Mouse (Mus musculus) bone marrow, adult 2 months (tissue): ENCODE results near the gene Rnf128. TPM values are rescaled to one million over a fixed set of nuclear protein-coding genes. Genes with fewer than 3 reads are reported as not detected.
A peak's percentile ranks its signal among the peaks of the same experiment; 100 is the strongest.

Experiments
- H3K27ac ChIP-seq: fragments of 200-500 bp; 2 replicates; pipeline ENCODE4 v1.5.1; 2012; ENCODE audit warnings: low read depth, mild to moderate bottlenecking, control low read depth, inconsistent platforms, low read length; ENCODE audit not compliant: control insufficient read depth, poor library complexity, insufficient read depth
- H3K4me1 ChIP-seq: fragments of 200-500 bp; 2 replicates; pipeline ENCODE4 v1.6.1; 2011; ENCODE audit warnings: low read length; ENCODE audit not compliant: control insufficient read depth, insufficient read depth
- H3K4me3 ChIP-seq: fragments of 200-500 bp; replicated peaks from 2 replicates; pipeline ENCODE3; 2011; ENCODE audit warnings: mild to moderate bottlenecking, low read depth, low read length, control low read depth; ENCODE audit not compliant: control insufficient read depth
- CTCF ChIP-seq: fragments of 200-500 bp; IDR thresholded peaks from 2 replicates; pipeline ENCODE4 v1.5.1; 2011; ENCODE audit warnings: low read length, control low read depth; ENCODE audit not compliant: control insufficient read depth, insufficient read depth
- POLR2A ChIP-seq: fragments of 200-500 bp; IDR thresholded peaks from 2 replicates; pipeline ENCODE4 v1.6.1; 2011; ENCODE audit warnings: low read depth, mild to moderate bottlenecking, control low read depth, low read length, borderline replicate concordance; ENCODE audit not compliant: control insufficient read depth
- WGBS: fragments of 180-500 bp; shearing (Covaris S2); methylation state at CpG from one replicate; pipeline ENCODE4 v1.1.7; 2018; 5-methylcytosine and 5-hydroxymethylcytosine counted together
- polyA plus RNA-seq: library from polyadenylated mRNA; stranded (reverse); fragments of >200 nt; gene quantifications from 2 replicates; pipeline ENCODE4 v1.2.4, GENCODE M21; 2011; ENCODE audit warnings: low replicate concordance; ENCODE audit not compliant: missing spikeins, insufficient read depth, insufficient read length

Gene Rnf128
- polyA plus RNA-seq, 1 experiment = 2.5 TPM

DNA sequence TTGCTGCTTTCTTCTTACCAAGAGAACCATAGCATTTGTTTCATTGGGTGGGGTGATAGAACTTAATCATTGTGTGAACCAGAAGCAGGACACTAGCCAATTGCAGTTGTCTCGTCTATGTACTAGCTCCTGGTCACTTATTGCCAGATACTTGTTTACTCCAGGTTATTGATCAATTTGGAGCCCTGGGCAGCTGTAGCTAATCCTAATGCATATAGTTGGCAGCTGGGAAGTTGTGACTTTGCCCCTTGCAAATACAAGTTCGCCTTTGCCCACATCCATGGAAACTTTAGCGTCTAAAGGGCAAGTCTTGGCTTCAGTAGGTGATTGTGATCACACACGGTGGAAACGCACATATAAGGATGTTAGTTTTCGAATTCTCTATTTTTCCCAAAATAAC, 33.3 kb downstream of the Rnf128 start:
- 76% methylated on average over 6 of the region's 6 CpGs for WGBS

DNA sequence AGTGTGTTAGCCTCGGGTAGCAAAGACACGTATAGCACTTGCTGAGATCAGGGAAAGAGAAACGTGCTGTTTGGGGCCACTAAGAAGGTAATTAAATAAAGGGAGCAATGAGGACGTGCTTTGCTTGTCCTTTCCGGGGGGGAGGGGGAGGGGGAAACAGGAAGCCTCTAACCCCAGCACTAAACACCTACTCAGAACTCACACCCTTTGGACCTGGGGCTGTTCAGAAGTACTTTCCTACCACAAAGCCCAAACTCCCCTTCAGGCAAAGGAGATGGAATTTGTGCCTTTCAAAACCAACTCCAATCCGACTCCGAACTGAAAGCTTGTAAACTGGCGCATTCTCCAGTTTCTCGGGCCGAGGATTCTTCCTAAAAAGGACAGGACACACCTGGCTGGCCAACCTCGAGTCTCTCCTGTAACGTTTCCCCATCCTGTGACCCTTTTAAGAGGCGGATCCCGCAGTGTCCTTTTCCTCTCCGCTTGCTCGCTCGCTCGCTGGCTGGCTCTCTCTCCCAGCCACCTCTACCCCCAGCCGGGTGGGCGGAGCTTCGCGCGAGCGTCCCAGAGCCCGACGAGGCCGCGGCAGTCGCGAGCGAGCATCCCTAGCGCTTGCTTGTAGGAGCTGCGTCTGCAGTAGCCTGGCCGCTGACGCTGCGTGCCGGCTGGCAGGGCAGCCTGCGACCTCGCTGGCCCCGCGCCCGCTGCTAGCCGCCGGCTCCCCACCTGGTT, 47.1 kb downstream of the Rnf128 start:
- Histone ChIP-seq H3K27ac (no peak overlapping the region; the same call in 1 of the 2 replicates), H3K4me1 (no peaks in the 10 kb centered on the region), H3K4me3 (peak overlapping the region; percentile 74)
- TF ChIP-seq CTCF = no peak
- no peak for TF ChIP-seq POLR2A
- 14% methylated on average over 44 of the region's 44 CpGs for WGBS

More for the DNA sequence above, 33.3 kb downstream of the Rnf128 start:
- Histone ChIP-seq H3K4me3 (no peak overlapping the region), H3K27ac (no peak overlapping the region), H3K4me1 (no peaks in the 10 kb centered on the region)
- TF ChIP-seq CTCF (no peak), POLR2A (no peak)

DNA sequence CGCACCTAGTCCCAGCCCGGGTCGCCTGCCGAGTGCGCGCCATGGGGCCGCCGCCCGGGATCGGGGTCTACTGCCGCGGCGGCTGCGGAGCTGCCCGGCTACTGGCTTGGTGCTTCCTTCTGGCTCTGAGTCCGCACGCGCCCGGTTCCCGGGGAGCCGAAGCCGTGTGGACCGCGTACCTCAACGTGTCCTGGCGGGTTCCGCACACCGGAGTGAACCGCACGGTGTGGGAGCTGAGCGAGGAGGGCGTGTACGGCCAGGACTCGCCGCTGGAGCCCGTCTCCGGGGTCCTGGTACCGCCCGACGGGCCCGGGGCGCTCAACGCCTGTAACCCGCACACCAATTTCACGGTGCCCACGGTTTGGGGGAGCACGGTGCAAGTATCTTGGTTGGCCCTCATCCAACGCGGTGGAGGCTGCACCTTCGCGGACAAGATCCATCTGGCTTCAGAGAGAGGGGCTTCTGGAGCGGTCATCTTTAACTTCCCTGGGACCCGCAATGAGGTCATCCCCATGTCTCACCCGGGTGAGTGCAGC, 47.7 kb downstream of the Rnf128 start:
- Histone ChIP-seq H3K4me1 (no peaks in the 10 kb centered on the region), H3K27ac (no peak overlapping the region; the same call in 1 of the 2 replicates), H3K4me3 (peak overlapping the region; percentile 74)
- no peak for TF ChIP-seq POLR2A
- no peak for TF ChIP-seq CTCF
- 27% methylated on average over 54 of the region's 54 CpGs for WGBS

DNA sequence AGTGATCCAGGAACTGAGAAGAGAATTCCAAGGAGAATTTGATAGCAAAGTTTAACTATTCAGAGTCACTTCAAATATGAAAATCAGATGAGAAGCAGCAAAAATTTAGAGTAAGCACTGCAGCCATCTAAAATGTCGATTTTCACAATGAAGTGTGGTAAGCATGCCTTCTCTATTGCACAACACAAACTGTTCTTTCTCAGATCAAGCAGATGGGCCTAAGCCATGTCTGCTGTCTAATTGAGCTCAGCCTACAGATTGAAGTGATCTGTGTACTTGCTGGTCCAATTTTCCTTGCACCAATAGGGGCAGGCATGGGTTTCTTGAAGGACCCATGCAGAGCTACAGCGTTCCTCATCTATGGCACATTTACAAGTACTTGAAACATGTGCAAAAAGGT, 51.6 kb downstream of the Rnf128 start:
- H3K4me1 ChIP-seq = no peaks in the 10 kb centered on the region
- no peak overlapping the region for H3K4me3 ChIP-seq
- TF ChIP-seq POLR2A (no peak), CTCF (no peak)
- WGBS = 54% methylated on average over 2 of the region's 2 CpGs
- no peak overlapping the region for H3K27ac ChIP-seq

DNA sequence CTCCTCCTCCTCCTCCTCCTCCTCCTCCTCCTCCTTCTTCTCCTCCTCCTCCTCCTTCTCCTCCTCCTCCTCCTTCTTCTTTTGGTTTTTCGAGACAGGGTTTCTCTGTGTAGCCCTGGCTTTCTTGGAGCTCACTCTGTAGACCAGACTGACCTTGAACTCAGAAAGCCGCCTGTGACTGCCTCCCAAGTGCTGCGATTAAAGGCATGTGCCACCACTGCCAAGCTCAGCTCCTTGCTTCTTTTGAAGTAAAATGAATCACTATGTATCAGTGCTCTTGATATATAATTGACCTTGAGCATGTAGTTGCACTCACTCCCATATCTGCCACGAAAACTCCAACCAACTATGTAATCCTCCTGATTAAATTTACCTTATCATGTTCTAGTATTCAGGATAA, 59.0 kb downstream of the Rnf128 start:
- TF ChIP-seq POLR2A (no peak), CTCF (no peak)
- Histone ChIP-seq H3K4me3 (no peak overlapping the region), H3K4me1 (no peaks in the 10 kb centered on the region), H3K27ac (no peak overlapping the region)
- WGBS = 81% methylated on average over 3 of the region's 4 CpGs

DNA sequence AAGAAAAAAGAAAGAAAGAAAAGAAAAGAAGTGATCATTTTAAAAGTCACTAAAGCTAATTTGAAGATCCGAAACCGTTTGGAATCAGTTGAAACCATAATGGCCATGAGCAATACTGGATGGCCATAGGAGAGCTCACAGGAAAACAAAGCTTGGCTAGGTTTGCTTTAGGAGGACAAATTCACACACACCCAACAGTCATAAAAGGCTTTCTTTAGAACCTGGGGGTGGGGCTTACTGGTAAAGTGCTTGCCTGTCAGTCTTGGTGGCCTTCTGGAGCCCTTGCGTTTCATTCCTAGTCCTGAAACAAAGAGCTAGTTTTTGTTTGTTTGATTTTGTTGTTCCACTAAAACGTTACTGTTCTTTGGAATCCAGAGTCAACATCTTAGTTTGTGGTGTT, 71.6 kb downstream of the Rnf128 start:
- H3K4me1 ChIP-seq = no peaks in the 10 kb centered on the region
- TF ChIP-seq CTCF (no peak), POLR2A (no peak)
- H3K4me3 ChIP-seq = no peak overlapping the region
- no peak overlapping the region for H3K27ac ChIP-seq
- 80% methylated on average over 4 of the region's 4 CpGs for WGBS

DNA sequence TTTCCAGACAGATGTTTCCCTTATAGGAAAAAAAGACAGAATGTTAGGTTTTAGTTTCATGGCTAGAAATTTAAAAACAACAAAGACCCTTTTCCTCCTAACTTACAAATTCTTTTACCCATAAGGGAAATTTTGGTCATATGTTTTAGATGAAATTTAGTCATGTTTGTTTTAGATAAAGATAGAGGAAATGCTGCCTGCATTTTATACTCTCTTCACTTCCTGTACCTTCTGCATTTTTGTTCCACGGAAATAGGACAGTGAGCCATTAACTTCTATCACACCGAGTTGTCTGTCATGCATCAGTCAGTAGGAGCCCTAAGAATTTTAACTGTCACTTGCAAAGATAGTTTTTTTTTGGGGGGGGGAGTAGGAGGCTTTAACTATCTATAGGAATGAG, 76.6 kb downstream of the Rnf128 start:
- Histone ChIP-seq H3K4me1 (no peaks in the 10 kb centered on the region), H3K27ac (no peak overlapping the region), H3K4me3 (no peak overlapping the region)
- TF ChIP-seq CTCF (no peak), POLR2A (no peak)
- WGBS = 29% methylated on average over 2 of the region's 2 CpGs

DNA sequence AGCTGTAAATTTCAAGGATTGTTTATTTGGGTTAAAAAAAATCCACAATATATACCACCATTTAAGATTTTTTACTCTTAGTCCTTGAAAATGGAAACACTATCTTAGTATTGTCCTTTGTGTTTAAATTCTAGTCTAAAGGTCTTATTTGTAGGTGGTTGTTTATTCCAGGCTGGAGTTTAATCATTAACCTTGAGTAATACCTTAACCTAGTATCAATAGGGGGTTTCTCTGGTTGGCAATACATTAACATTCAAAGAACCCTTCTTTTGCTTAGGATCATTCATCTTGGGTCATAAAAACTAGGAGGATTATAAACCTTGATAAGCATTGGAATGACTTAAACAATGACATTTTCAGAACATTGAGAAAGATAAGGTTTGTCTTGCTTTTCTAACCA, 77.3 kb downstream of the Rnf128 start:
- TF ChIP-seq POLR2A (no peak), CTCF (no peak)
- Histone ChIP-seq H3K4me1 (no peaks in the 10 kb centered on the region), H3K27ac (no peak overlapping the region), H3K4me3 (no peak overlapping the region)

DNA sequence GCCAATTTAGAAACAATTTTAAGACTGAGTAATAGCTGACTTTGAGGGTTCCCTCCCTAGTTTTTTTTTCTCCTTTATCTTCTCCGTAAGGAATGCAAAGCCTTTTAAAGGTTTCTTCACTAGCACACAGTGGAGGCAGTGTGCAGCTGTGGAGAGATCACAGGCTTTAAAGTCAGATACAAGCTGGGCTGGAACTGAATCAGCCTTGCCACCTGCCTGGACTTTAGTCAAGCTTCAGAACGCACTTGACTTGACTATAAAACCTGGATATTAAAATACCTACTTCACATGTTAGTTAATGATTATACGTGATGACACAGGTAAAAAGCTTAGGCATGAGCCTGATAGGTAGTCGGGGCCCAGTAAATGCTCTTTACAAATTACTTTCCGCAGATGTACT, 89.1 kb downstream of the Rnf128 start:
- H3K27ac ChIP-seq = no peak overlapping the region
- WGBS = 81% methylated on average over 5 of the region's 5 CpGs
- no peak for TF ChIP-seq CTCF
- TF ChIP-seq POLR2A = no peak
- H3K4me3 ChIP-seq = no peak overlapping the region
- no peaks in the 10 kb centered on the region; the same call in 1 of the 2 replicates for H3K4me1 ChIP-seq
